Mouse (Mus musculus) CH12.LX (cell line): Measurements from ENCODE around the gene BC051019. TPM values are rescaled to one million over a fixed set of nuclear protein-coding genes. Genes with fewer than 3 reads are reported as not detected.
A peak's percentile ranks its signal among the peaks of the same experiment; 100 is the strongest.

Experiments
- DNase-seq: peaks from one replicate; pipeline ENCODE4 v3.0.0-alpha.2; 2013; ENCODE audit errors: extremely low read depth
- H3K27ac ChIP-seq: 2 replicates; pipeline ENCODE4 v1.5.1; 2012; ENCODE audit warnings: low read depth, mild to moderate bottlenecking, control low read depth, moderate library complexity; ENCODE audit not compliant: insufficient read depth
- H3K27me3 ChIP-seq: replicated peaks from 2 replicates; pipeline ENCODE3; 2012; ENCODE audit warnings: inconsistent platforms
- H3K36me3 ChIP-seq, 2 experiments: replicated peaks in 1 of 2; 2 replicates each; pipeline versions ENCODE3 to v1.6.1; 2012; ENCODE audit warnings: inconsistent platforms in 1 of 2, low read length in 1 of 2, mild to moderate bottlenecking in 1 of 2, mixed read lengths in 1 of 2, moderate library complexity in 1 of 2; ENCODE audit not compliant: control insufficient read depth in 1 of 2, insufficient read depth in 1 of 2
- H3K4me1 ChIP-seq, 2 experiments: 2 replicates each; pipeline ENCODE4 v1.6.1; 2012; ENCODE audit warnings: inconsistent platforms in 1 of 2, moderate library complexity in 1 of 2; ENCODE audit not compliant: insufficient read depth in 2 of 2, control insufficient read depth in 1 of 2
- H3K4me2 ChIP-seq: 2 replicates; pipeline ENCODE4 v1.6.1; 2012; ENCODE audit warnings: low read depth, mild to moderate bottlenecking, control low read depth; ENCODE audit not compliant: poor library complexity, insufficient read depth, severe bottlenecking
- H3K4me3 ChIP-seq, 3 experiments: fragments of 150-350 bp in 1 of 3; sonication (generic) in 1 of 3; replicated peaks in 1 of 3; 2 replicates each; pipeline versions ENCODE3 to v1.5.1; 2011 to 2012; ENCODE audit warnings: low read depth in 2 of 3, low read length in 2 of 3, mild to moderate bottlenecking in 2 of 3, moderate library complexity in 2 of 3, control low read depth in 1 of 3, improper control_type of control experiment in 1 of 3, inconsistent platforms in 1 of 3, mixed read lengths in 1 of 3; ENCODE audit not compliant: poor library complexity in 1 of 3
- H3K79me2 ChIP-seq: replicated peaks from 2 replicates; pipeline ENCODE4 v1.6.1; 2012; ENCODE audit warnings: mild to moderate bottlenecking, moderate library complexity; ENCODE audit not compliant: control insufficient read depth, poor library complexity, insufficient read depth, severe bottlenecking; ENCODE audit errors: extremely low read depth
- H3K9ac ChIP-seq: 2 replicates; pipeline ENCODE4 v1.6.1; 2012; ENCODE audit warnings: low read depth, mild to moderate bottlenecking, control low read depth, moderate library complexity; ENCODE audit not compliant: insufficient read depth
- H3K9me3 ChIP-seq: replicated peaks from 2 replicates; pipeline ENCODE3; 2012; ENCODE audit warnings: low read length, inconsistent platforms, mixed read lengths
- BHLHE40 ChIP-seq: IDR thresholded peaks from 2 replicates; pipeline ENCODE4 v1.6.1; 2011; ENCODE audit warnings: mild to moderate bottlenecking, low read depth, low read length, improper control_type of control experiment
- CTCF ChIP-seq, 2 experiments: IDR thresholded peaks in 1 of 2; conservative IDR thresholded peaks in 1 of 2; 2 replicates each; pipeline ENCODE4 v1.5.1; 2011 to 2012; ENCODE audit warnings: low read depth in 2 of 2, low read length in 2 of 2, improper control_type of control experiment in 1 of 2, inconsistent platforms in 1 of 2, mild to moderate bottlenecking in 1 of 2, moderate library complexity in 1 of 2
- E2F4 ChIP-seq: IDR thresholded peaks from 2 replicates; pipeline ENCODE4 v1.6.1; 2011; ENCODE audit warnings: low read depth, low read length, improper control_type of control experiment; ENCODE audit not compliant: insufficient replicate concordance
- ETS1 ChIP-seq: conservative IDR thresholded peaks from 2 replicates; pipeline ENCODE4 v1.6.1; 2012; ENCODE audit warnings: low read depth, mild to moderate bottlenecking, inconsistent platforms, low read length, improper control_type of control experiment, moderate library complexity
- IRF4 ChIP-seq: IDR thresholded peaks from 2 replicates; pipeline ENCODE4 v1.6.1; 2014; ENCODE audit warnings: low read depth, mild to moderate bottlenecking, inconsistent platforms, low read length, improper control_type of control experiment
- JUN ChIP-seq: IDR thresholded peaks from 2 replicates; pipeline ENCODE4 v1.6.1; 2011; ENCODE audit warnings: low read depth, mild to moderate bottlenecking, low read length, improper control_type of control experiment, moderate library complexity; ENCODE audit not compliant: insufficient read depth
- MAFK ChIP-seq: IDR thresholded peaks from 2 replicates; pipeline ENCODE4 v1.6.1; 2011; ENCODE audit warnings: low read length, improper control_type of control experiment; ENCODE audit not compliant: insufficient replicate concordance
- MAX ChIP-seq: IDR thresholded peaks from 2 replicates; pipeline ENCODE4 v1.6.1; 2011; ENCODE audit warnings: low read length, improper control_type of control experiment
- MXI1 ChIP-seq: IDR thresholded peaks from 2 replicates; pipeline ENCODE4 v1.6.1; 2011; ENCODE audit warnings: mild to moderate bottlenecking, low read depth, low read length, improper control_type of control experiment
- MYC ChIP-seq: IDR thresholded peaks from 2 replicates; pipeline ENCODE4 v1.6.1; 2011; ENCODE audit warnings: low read depth, mild to moderate bottlenecking, improper control_type of control experiment, low read length
- NRF1 ChIP-seq: IDR thresholded peaks from 2 replicates; pipeline ENCODE4 v1.6.1; 2014; ENCODE audit warnings: low read depth, mild to moderate bottlenecking, inconsistent platforms, low read length, improper control_type of control experiment, moderate library complexity
- PAX5 ChIP-seq: IDR thresholded peaks from 2 replicates; pipeline ENCODE4 v1.6.1; 2012; ENCODE audit warnings: low read length, inconsistent platforms, mixed read lengths
- TCF12 ChIP-seq: IDR thresholded peaks from 2 replicates; pipeline ENCODE4 v1.6.1; 2014; ENCODE audit warnings: low read depth, mild to moderate bottlenecking, inconsistent platforms, low read length, improper control_type of control experiment
- UBTF ChIP-seq: IDR thresholded peaks from 2 replicates; pipeline ENCODE4 v1.6.1; 2012; ENCODE audit warnings: low read depth, mild to moderate bottlenecking, inconsistent platforms, low read length, improper control_type of control experiment, moderate library complexity
- USF1 ChIP-seq: IDR thresholded peaks from 2 replicates; pipeline ENCODE4 v1.6.1; 2014; ENCODE audit warnings: low read depth, mild to moderate bottlenecking, inconsistent platforms, low read length, improper control_type of control experiment
- USF2 ChIP-seq: conservative IDR thresholded peaks from 2 replicates; pipeline ENCODE4 v1.6.1; 2011; ENCODE audit warnings: low read depth, low read length, improper control_type of control experiment
- ZNF384 ChIP-seq: IDR thresholded peaks from 2 replicates; pipeline ENCODE4 v1.6.1; 2012; ENCODE audit warnings: low read depth, low read length, improper control_type of control experiment, inconsistent platforms
- dilution Hi-C: fragments of 300-500 bp; cut with MboI; formaldehyde crosslinking; loops from 2 replicates; pipeline ENCODE4 v1.14.3; 2020; ENCODE audit warnings: low sequenced_read_pairs; ENCODE audit not compliant: extremely low pct_unique_long_range_greater_than_20kb, extremely low pct_ligation_motif_present
- in situ Hi-C: fragments of 300-500 bp; cut with MboI; formaldehyde crosslinking; loops from 3 replicates; pipeline ENCODE4 v1.14.3; 2019; ENCODE audit warnings: low sequenced_read_pairs, low pct_ligation_motif_present, low pct_unique_long_range_greater_than_20kb, mixed read lengths
- polyA plus RNA-seq: library from polyadenylated mRNA; unstranded; fragments of >175 nt; gene quantifications from 2 replicates; pipeline ENCODE4 v1.2.1, GENCODE M21; 2012; ENCODE audit warnings: low read depth; ENCODE audit not compliant: insufficient read length
- total RNA-seq, 2 experiments: library from RNA; depleted of rRNA; stranded (reverse); fragments of 300-350 nt in 1 of 2; fragments of >200 nt in 1 of 2; gene quantifications; 2 replicates each; pipeline ENCODE4 v1.2.3; 2012 to 2014

Gene BC051019
- total and polyA plus RNA-seq, 3 experiments, result 0.17 to 0.33 TPM; not detected in 1

- dilution Hi-C loops, result no loop called here
- Histone ChIP-seq H3K4me1 (0 out of 4 replicates have a peak, but pooled peaks cover 0 to under 1% of the 10 kb centered on the region in 2 experiments), H3K27ac (no peak overlapping the region), H3K79me2 (no peaks in the 10 kb centered on the region), H3K27me3 (no peaks in the 10 kb centered on the region), H3K4me3 (no peak overlapping the region), H3K4me2 (no peak overlapping the region), H3K9me3 (no peaks in the 10 kb centered on the region), H3K9ac (no peak overlapping the region), H3K36me3 (no peaks in the 10 kb centered on the region)
- TF ChIP-seq MXI1, result no peak
- no peak for TF ChIP-seq CTCF (conservative IDR thresholded peaks at IDR 0.05 in 1 of 2, IDR thresholded peaks at IDR 0.05 in 1 of 2; ENCODE audit: low read depth in 2 of 2, low read length in 2 of 2)
- no peak for TF ChIP-seq E2F4
- no peak for TF ChIP-seq USF2
- TF ChIP-seq PAX5, result no peak
- no peak for TF ChIP-seq MYC
- TF ChIP-seq JUN, result no peak
- no peak for TF ChIP-seq MAX
- TF ChIP-seq ETS1, result no peak
- DNase-seq, result no peak
- in situ Hi-C loops, result no loop called here
Measured at GRCm38 (mm10) chr7:109680879-109681278, 42.8 kb downstream of the BC051019 start.

DNA sequence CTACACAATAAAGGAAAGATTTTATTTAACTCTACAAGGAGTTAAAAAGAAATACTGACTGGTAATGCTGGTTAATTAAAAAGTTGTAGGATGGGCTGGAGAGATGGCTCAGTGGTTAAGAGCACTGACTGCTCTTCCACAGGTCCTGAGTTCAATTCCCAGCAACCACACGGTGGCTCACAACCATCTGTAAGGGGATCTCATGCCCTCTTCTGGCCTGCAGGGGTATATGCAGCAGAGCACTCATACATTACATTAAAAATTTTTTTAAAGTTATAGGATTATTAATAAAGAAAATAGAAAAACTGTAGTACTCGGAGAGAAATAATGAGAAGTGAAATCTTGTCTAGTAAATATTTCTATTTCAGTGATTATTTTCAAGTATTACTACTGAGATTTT, 43.4 kb downstream of the BC051019 start:
- Histone ChIP-seq H3K79me2 (no peaks in the 10 kb centered on the region), H3K27me3 (no peaks in the 10 kb centered on the region), H3K36me3 (no peaks in the 10 kb centered on the region), H3K4me3 (no peak overlapping the region), H3K4me2 (no peak overlapping the region), H3K9ac (no peak overlapping the region), H3K4me1 (peaks cover 0 to 6% of the 10 kb centered on the region in 2 experiments; a peak in 2 of 4 replicates), H3K27ac (no peak overlapping the region), H3K9me3 (no peaks in the 10 kb centered on the region)
- dilution Hi-C loops (no loop called here), in situ Hi-C loops (no loop called here)
- TF ChIP-seq NRF1, result no peak
- no peak for TF ChIP-seq TCF12
- TF ChIP-seq CTCF (conservative IDR thresholded peaks at IDR 0.05 in 1 of 2, IDR thresholded peaks at IDR 0.05 in 1 of 2; ENCODE audit: low read depth in 2 of 2, low read length in 2 of 2), result peak in 1 of 2 experiments; percentile 21; a peak in 2 of 4 replicates
- no peak for TF ChIP-seq E2F4
- DNase-seq, result no peak

DNA sequence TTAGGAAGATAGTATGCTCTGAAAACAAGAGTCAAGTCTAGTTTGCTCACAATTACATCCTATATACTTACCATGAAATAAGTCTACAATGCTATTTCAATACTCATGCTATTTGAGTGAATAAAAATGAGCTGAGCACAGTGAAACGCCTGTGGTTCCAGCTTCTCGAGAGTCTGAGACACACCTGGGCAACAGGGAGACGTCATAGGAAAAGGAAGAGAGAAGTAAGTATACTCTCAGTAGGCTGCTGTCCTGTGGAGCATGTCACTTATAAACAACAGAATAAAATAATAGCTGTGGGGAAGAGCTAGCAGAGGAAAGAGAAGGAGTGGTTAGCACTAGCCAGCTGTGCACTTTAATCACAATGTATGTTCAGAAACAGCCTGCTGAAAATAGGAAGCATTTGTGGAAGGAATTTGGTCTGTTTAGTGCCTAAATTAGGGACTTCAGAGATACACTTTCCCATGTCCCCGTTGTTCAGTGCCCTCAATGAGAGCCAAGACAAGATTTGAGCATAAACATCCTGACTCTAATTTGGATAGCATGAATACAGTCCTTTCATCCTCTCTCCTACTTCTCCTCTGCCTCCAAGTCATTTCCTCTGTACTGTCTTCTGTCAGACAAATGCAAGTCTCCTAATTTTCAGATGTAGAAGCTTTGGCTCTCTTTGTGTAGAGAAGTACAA, 48.6 kb downstream of the BC051019 start:
- dilution Hi-C loops, result no loop called here
- in situ Hi-C loops, result no loop called here
- H3K4me1 ChIP-seq, result peaks cover 0 to 16% of the 10 kb centered on the region in 2 experiments; a peak in 2 of 4 replicates
- no peak for TF ChIP-seq USF2
- TF ChIP-seq MYC, result no peak
- no peak for TF ChIP-seq MAX
- no peak for TF ChIP-seq BHLHE40
- TF ChIP-seq TCF12, result no peak
- no peak for TF ChIP-seq JUN
- no peak for TF ChIP-seq IRF4
- no peak for TF ChIP-seq MAFK
- no peak for TF ChIP-seq USF1
- TF ChIP-seq UBTF, result no peak
- no peak for TF ChIP-seq ZNF384
- no peaks in the 10 kb centered on the region for H3K9me3 ChIP-seq
- H3K79me2 ChIP-seq, result no peaks in the 10 kb centered on the region
- H3K27me3 ChIP-seq, result no peaks in the 10 kb centered on the region
- H3K4me3 ChIP-seq, result no peak overlapping the region
- H3K27ac ChIP-seq, result no peak overlapping the region
- peak; percentile 10 for DNase-seq
- H3K36me3 ChIP-seq, result no peaks in the 10 kb centered on the region
- no peak overlapping the region for H3K4me2 ChIP-seq
- no peak overlapping the region for H3K9ac ChIP-seq
